Comparison of ENCODE assay signal across 8 mouse cellular contexts in genomic region chr10:127604465-127605250, GRCm38 (mm10). TPM values are rescaled to one million over a fixed set of nuclear protein-coding genes. Genes with fewer than 3 reads are reported as not detected.
A peak's percentile ranks its signal among the peaks of the same experiment; 100 is the strongest.
DNase-seq lines count a peak whose midpoint lies in the region.

No protein-coding gene starts in this region.

- peaks cover 78% of the 10 kb centered on the region for H3K27me3 ChIP-seq in megakaryocyte, embryonic 14.5 days (replicated peaks)

- DNase-seq in cerebellum, adult 11-12 months, result peak; percentile 50
- DNase-seq in cerebellum, adult 9-10 months, result no peak
- peak; percentile 78 for DNase-seq in A20 (ENCODE audit: low read depth, low spot score)
- peak; percentile 32 to 50 for DNase-seq in gastrocnemius, adult 8-10 months (ENCODE audit: low spot score in 2 of 2)
- peak; percentile 83 to 88 for DNase-seq in kidney, postnatal 25 days
- DNase-seq in frontal cortex, postnatal 25 days (ENCODE audit: low spot score in 2 of 2), result no peak
- no peak for DNase-seq in layer of hippocampus, postnatal 36 days

- peak overlapping the region; percentile 79 for H3K4me3 ChIP-seq in megakaryocyte, embryonic 14.5 days (replicated peaks)

- H3K4me1 ChIP-seq in megakaryocyte, embryonic 14.5 days, result peaks cover 31% of the 10 kb centered on the region

- no peaks in the 10 kb centered on the region for H3K9me3 ChIP-seq in megakaryocyte, embryonic 14.5 days

- H3K36me3 ChIP-seq in megakaryocyte, embryonic 14.5 days (replicated peaks; ENCODE audit: low read length), result no peaks in the 10 kb centered on the region

RNA-seq across cellular contexts. Expression of gene Lrp1, which starts 16.3 kb away (rescaled TPM):
- 10 to 100 TPM; 25.5 to 45.5 (median 36.3) TPM for total RNA-seq in gastrocnemius, adult 8-10 months (2022)
- polyA plus RNA-seq in megakaryocyte, embryonic 14.5 days (2012; ENCODE audit: insufficient read depth, low replicate concordance), result 10.2 and 208 TPM in 2 replicates
- total RNA-seq in layer of hippocampus, postnatal 36 days (2021), result 100 to 1,000 TPM; 268 to 307 TPM

RNA-seq across cellular contexts. Expression of gene Stat6, which starts 38.1 kb away (rescaled TPM):
- total RNA-seq in gastrocnemius, adult 8-10 months (2022), result 10 to 100 TPM; 14.1 to 15.3 (median 14.2) TPM
- 33.8 and 70.6 TPM in 2 replicates for polyA plus RNA-seq in megakaryocyte, embryonic 14.5 days (2012; ENCODE audit: insufficient read depth, low replicate concordance)
- 1 to 10 TPM; 5.1 to 6.2 TPM for total RNA-seq in layer of hippocampus, postnatal 36 days (2021)

Comparison
In these comparisons a context has a peak if more than half of its experiments do, and no peak if none do; other contexts are left out.
1. DNase-seq: peak in cerebellum, adult 11-12 months (single experiment), A20 (single experiment), gastrocnemius, adult 8-10 months (2 of 2) and kidney, postnatal 25 days (2 of 2); none in cerebellum, adult 9-10 months (single experiment), frontal cortex, postnatal 25 days (0 of 2) and layer of hippocampus, postnatal 36 days (0 of 2).
2. RNA of gene Lrp1, which starts 16.3 kb away (total RNA-seq): 268 to 307 TPM in layer of hippocampus, postnatal 36 days; 25.5 to 45.5 TPM in gastrocnemius, adult 8-10 months; every median in the first group is over 4 times any median in the second.